Mouse (Mus musculus): ENCODE data around the gene Ccdc51.

DNA sequence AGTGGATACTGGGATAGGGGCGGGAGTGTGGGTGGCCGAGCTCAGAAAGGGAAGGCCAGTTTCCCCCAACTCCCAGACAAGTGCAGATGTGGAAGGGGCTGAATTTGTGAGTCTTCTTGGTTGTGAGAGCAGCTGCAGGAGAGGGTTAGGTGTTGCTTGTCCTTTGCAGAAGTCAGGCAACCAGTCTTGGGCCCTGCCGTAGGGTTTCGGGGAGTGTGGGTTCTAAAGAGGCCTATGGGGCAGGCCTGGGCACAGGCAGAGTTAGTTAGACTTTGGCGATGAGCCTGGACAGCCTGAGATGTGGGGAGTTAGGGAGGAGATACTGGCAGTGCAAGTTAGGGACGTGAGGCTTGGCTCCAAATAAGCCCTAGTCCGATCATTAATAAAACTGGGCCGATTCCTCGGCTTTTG lies 14.0 kb downstream of the Ccdc51 start:
- TF ChIP-seq POLR2A (IDR thresholded peaks at IDR 0.05; ENCODE audit: borderline replicate concordance, insufficient read depth, low read length) (no peak), CTCF (IDR thresholded peaks at IDR 0.05; ENCODE audit: borderline replicate concordance, insufficient read depth, low read depth, low read length) (no peak)
